9 mouse cellular contexts compared by ENCODE assay signal in the genomic region with DNA sequence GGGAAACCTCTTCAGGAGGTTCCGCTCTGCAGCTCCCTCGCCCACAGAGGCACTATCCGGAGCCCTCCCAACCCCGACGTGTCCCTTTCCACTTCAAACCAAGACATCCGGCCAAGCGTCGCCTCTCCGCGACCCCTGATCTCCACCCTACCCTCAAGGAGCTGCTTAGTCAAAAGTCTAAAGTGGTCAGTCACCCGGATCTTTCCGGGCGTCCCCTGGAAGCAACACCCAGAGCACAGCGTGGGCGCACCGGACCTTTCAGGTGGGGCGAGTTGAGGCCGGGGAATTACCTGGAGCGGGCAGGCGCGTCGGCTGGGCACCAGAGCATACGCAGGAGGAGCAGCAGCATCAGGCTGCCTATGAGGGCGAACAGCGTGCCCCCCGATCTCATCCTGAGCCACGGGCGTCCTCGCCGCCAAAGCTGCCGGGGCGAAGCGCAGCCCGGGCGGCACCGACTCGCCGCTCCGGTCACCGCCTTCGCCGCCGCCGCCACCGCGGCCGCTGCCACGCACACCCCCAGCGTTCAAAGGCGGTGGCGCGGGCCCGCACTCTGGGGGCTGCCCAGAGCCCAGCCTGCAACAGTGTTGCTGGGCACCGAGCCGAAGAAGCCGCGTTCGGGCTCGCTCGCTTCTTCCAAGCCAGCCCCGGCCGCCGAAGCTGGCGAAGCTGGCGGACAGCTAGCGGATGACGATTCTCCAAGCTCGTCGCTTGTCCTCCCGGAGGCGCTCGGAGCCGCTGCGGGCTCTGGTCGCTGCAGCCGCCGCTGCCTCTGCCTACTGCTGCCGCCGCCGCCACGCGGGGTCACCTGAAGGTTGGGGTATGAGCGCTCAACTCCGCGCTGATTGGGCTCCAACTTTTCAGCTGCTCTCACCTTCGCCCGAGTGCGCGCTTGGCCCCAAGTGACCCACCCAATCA. TPM values are rescaled to one million over a fixed set of nuclear protein-coding genes. Genes with fewer than 3 reads are reported as not detected.
A peak's percentile ranks its signal among the peaks of the same experiment; 100 is the strongest.
DNase-seq lines count a peak whose midpoint lies in the region; ATAC-seq lines count a peak whose summit lies in the region.
"Had no signal": no experiment of that assay in that cellular context is flagged by ENCODE, and none has a peak within 500 bp of the region (broad histone marks: within the 10 kb centered on the region; RNA-seq: fewer than 3 reads in every experiment).

No protein-coding gene starts in this region.

- H3K4me2 ChIP-seq in heart, embryonic 12.5 days = peak overlapping the region; percentile 99
- peak overlapping the region; percentile 64 for H3K4me2 ChIP-seq in liver, embryonic 16.5 days (ENCODE audit: low read depth, low read length)
- H3K4me2 ChIP-seq in neural tube, embryonic 15.5 days = peak overlapping the region; percentile 94

- peak overlapping the region; percentile 66 for H3K9ac ChIP-seq in heart, embryonic 12.5 days
- H3K9ac ChIP-seq in liver, embryonic 16.5 days (ENCODE audit: low read depth, low read length) = no peak overlapping the region
- peak overlapping the region; percentile 81 for H3K9ac ChIP-seq in neural tube, embryonic 15.5 days (replicated peaks)

- no peaks in the 10 kb centered on the region for H3K36me3 ChIP-seq in heart, embryonic 12.5 days
- H3K36me3 ChIP-seq in liver, embryonic 16.5 days (ENCODE audit: control insufficient read depth, insufficient read depth) = no peaks in the 10 kb centered on the region
- no peaks in the 10 kb centered on the region for H3K36me3 ChIP-seq in neural tube, embryonic 15.5 days

- WGBS in heart, embryonic 12.5 days = 1% methylated on average over 89 of the region's 89 CpGs
- WGBS in liver, embryonic 16.5 days (ENCODE audit: insufficient replicate concordance) = 1% methylated on average over 79 of the region's 89 CpGs
- under 1% methylated on average over 88 of the region's 89 CpGs for WGBS in neural tube, embryonic 15.5 days

- 0 out of 2 replicates have a peak, but pooled peaks cover 8% of the 10 kb centered on the region for H3K4me1 ChIP-seq in heart, embryonic 12.5 days (replicated peaks)
- H3K4me1 ChIP-seq in liver, embryonic 16.5 days (ENCODE audit: control insufficient read depth, low read depth, low read length) = no peaks in the 10 kb centered on the region; the same call in 1 of the 2 replicates
- peaks cover 14% of the 10 kb centered on the region for H3K4me1 ChIP-seq in neural tube, embryonic 15.5 days

- H3K4me3 ChIP-seq in heart, embryonic 12.5 days = peak overlapping the region; percentile 66
- peak overlapping the region; percentile 53 for H3K4me3 ChIP-seq in liver, embryonic 16.5 days (ENCODE audit: low read depth, low read length)
- peak overlapping the region; percentile 70 for H3K4me3 ChIP-seq in neural tube, embryonic 15.5 days (replicated peaks)

- ATAC-seq in cerebellum, adult (ENCODE audit: insufficient number of reproducible peaks, low FRiP score, low TSS enrichment) = no peak
- ATAC-seq in heart, embryonic 12.5 days (ENCODE audit: insufficient number of reproducible peaks, low FRiP score) = peak; percentile 42
- peak; percentile 19; the same call in 1 of the 2 replicates for ATAC-seq in liver, embryonic 16.5 days (ENCODE audit: low read depth)
- peak; percentile 92 for ATAC-seq in neural tube, embryonic 15.5 days (ENCODE audit: low FRiP score)

- H3K27ac ChIP-seq in heart, embryonic 12.5 days (ENCODE audit: poor library complexity, severe bottlenecking) = no peak overlapping the region
- no peak overlapping the region for H3K27ac ChIP-seq in liver, embryonic 16.5 days (ENCODE audit: low read length)
- H3K27ac ChIP-seq in neural tube, embryonic 15.5 days (replicated peaks) = peak overlapping the region; percentile 48; the same call in 1 of the 2 replicates
- H3K27ac ChIP-seq: macrophage had no signal

- H3K27me3 ChIP-seq in heart, embryonic 12.5 days (replicated peaks) = peaks cover 50% of the 10 kb centered on the region
- peaks cover 25% of the 10 kb centered on the region for H3K27me3 ChIP-seq in liver, embryonic 16.5 days (ENCODE audit: control insufficient read depth, insufficient read depth, low read depth, low read length)
- H3K27me3 ChIP-seq in neural tube, embryonic 15.5 days (replicated peaks) = peaks cover 7% of the 10 kb centered on the region

- peak; percentile 30 to 48 for DNase-seq in cerebellum, postnatal 4 days (ENCODE audit: low spot score in 2 of 2)
- DNase-seq in embryo, embryonic 10.5 days (ENCODE audit: low spot score) = peak; percentile 64
- DNase-seq in kidney, adult 9 months = peak; percentile 75
- peak; percentile 7 to 9 for DNase-seq in thymus, adult 18-20 months

- no peaks in the 10 kb centered on the region for H3K9me3 ChIP-seq in heart, embryonic 12.5 days (replicated peaks)
- H3K9me3 ChIP-seq in liver, embryonic 16.5 days (replicated peaks; ENCODE audit: control insufficient read depth, low read length) = no peaks in the 10 kb centered on the region
- H3K9me3 ChIP-seq in neural tube, embryonic 15.5 days (replicated peaks) = no peaks in the 10 kb centered on the region

RNA-seq across cellular contexts. Expression of a gene that starts 0.6 kb away (rescaled TPM):
- polyA plus RNA-seq in heart, embryonic 12.5 days (2016; fragmentation: Nextera tagmentation; extraction: Ambion mirVana) = 0.08 and 0.30 TPM in 2 replicates
- polyA plus RNA-seq in liver, embryonic 16.5 days (2015; fragmentation: Nextera tagmentation; extraction: Ambion mirVana) = 0.02 TPM in 2 replicates
- polyA plus RNA-seq in neural tube, embryonic 15.5 days (2015; fragmentation: Nextera tagmentation; extraction: Ambion mirVana) = 2.3 and 2.4 TPM in 2 replicates

Comparison
In these comparisons a context has a peak if more than half of its experiments do, and no peak if none do; other contexts are left out.
1. DNase-seq: peak in every context shown above with its lines; median percentile 75 in kidney, adult 9 months; 64 in embryo, embryonic 10.5 days; 39 in cerebellum, postnatal 4 days; 8 in thymus, adult 18-20 months.